Comparison of ENCODE assay signal across 7 mouse cellular contexts in genomic region chr9:31176379-31177130, GRCm38 (mm10). TPM values are rescaled to one million over a fixed set of nuclear protein-coding genes. Genes with fewer than 3 reads are reported as not detected.
DNase-seq lines count a peak whose midpoint lies in the region; ATAC-seq and TF ChIP-seq lines count a peak whose summit lies in the region.

No protein-coding gene starts in this region.

- H3K27me3 ChIP-seq in myocyte (ENCODE audit: control insufficient read depth, insufficient read depth, insufficient read length), result no peaks in the 10 kb centered on the region

- no peak overlapping the region for H3K4me3 ChIP-seq in myocyte

- H3K36me3 ChIP-seq in myocyte (ENCODE audit: control insufficient read depth, insufficient read depth), result no peaks in the 10 kb centered on the region

- peak; percentile 93 to 94 for ATAC-seq in hematopoietic stem cell, adult 5-6 weeks (replicated peaks in 1 of 2; ENCODE audit: insufficient read depth in 1 of 2, low FRiP score in 2 of 2, low TSS enrichment in 1 of 2, low read depth in 1 of 2, poor library complexity in 2 of 2, severe bottlenecking in 2 of 2)

- no peaks in the 10 kb centered on the region for H3K79me2 ChIP-seq in myocyte (ENCODE audit: control insufficient read depth, insufficient read depth)

- TF ChIP-seq POLR2A in myocyte (IDR thresholded peaks at IDR 0.05; ENCODE audit: insufficient read length, low read depth), result no peak

- peak overlapping the region; percentile 53 for H3K4me2 ChIP-seq in myocyte (ENCODE audit: low read depth)

- DNase-seq in adrenal gland, adult (ENCODE audit: inconsistent age in 2 of 2, low spot score in 1 of 2), result peak; percentile 98 to 99
- peak; percentile 16 for DNase-seq in c-Kit-positive CD71-positive TER-119-negative erythroid progenitor cells, embryonic 14.5 days (ENCODE audit: low read depth)
- peak; percentile 54 to 70 for DNase-seq in frontal cortex, postnatal 25 days (ENCODE audit: low spot score in 2 of 2)
- DNase-seq in layer of hippocampus, postnatal 25 days (ENCODE audit: extremely low spot score in 1 of 2, low spot score in 1 of 2), result peak; percentile 51 to 77
- peak; percentile 86 to 88 for DNase-seq in urinary bladder, adult 18-20 months (ENCODE audit: low spot score in 2 of 2)

- H3ac ChIP-seq in myocyte (ENCODE audit: control insufficient read depth, insufficient read length), result no peak overlapping the region

TF ChIP-seq in myocyte, 11 proteins besides CTCF, POLR2A, EP300 and RAD21:
- TF ChIP-seq MYOD1 (IDR thresholded peaks at IDR 0.05; ENCODE audit: control insufficient read depth in 1 of 3, insufficient read length in 2 of 3, low read depth in 2 of 3), result peak in 2 of 3 experiments; percentile 44 to 62
- no peak for TF ChIP-seq MYOG (IDR thresholded peaks at IDR 0.05; ENCODE audit: control insufficient read depth in 1 of 3, insufficient read depth in 1 of 3, insufficient read length in 2 of 3, low read depth in 2 of 3)

RNA-seq across cellular contexts. Expression of gene Aplp2, which starts 35.1 kb away (rescaled TPM):
- 81.2 and 168 TPM in 2 replicates for total RNA-seq in hematopoietic stem cell, adult 5-6 weeks (2017)
- total RNA-seq in layer of hippocampus, postnatal 25 days (2021), result 100 to 1,000 TPM; 451 to 456 TPM
- 65.7 TPM for polyA plus RNA-seq in myocyte (2012; fragmentation: generic; extraction: Trizol)

RNA-seq across cellular contexts. Expression of gene St14, which starts 44.9 kb away (rescaled TPM):
- total RNA-seq in hematopoietic stem cell, adult 5-6 weeks (2017), result 11.3 and 16.6 TPM in 2 replicates
- 1 to 10 TPM in 1 of 2 experiments, under 1 TPM in 1; 0.54 to 1.1 TPM for total RNA-seq in layer of hippocampus, postnatal 25 days (2021)
- 0.02 TPM for polyA plus RNA-seq in myocyte (2012; fragmentation: generic; extraction: Trizol)

Comparison
In these comparisons a context has a peak if more than half of its experiments do, and no peak if none do; other contexts are left out.
1. DNase-seq: peak in every context shown above with its lines; median percentile 98 in adrenal gland, adult; 87 in urinary bladder, adult 18-20 months; 64 in layer of hippocampus, postnatal 25 days; 62 in frontal cortex, postnatal 25 days; 16 in c-Kit-positive CD71-positive TER-119-negative erythroid progenitor cells, embryonic 14.5 days.